Mouse (Mus musculus): ENCODE results near the gene Sirt2.

DNA sequence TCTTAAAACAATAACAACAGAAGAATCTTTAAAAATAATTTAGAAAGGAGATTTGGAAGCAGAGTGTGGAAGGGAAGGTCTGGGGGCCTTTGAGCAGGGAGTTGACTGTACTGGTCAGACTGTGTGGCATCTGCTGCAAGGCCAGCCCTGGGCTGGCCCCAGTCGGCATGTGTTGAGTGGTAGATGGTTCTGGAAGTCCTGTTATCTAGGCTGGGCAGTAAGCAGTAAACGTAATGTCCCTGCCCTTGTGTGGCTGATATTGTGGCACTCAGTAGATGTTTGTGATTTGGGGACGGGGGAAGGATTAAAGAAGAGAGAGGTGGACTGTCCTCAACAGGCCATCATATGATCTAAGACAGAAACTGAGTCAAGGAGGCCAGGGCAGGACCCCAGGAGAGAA lies 3.8 kb downstream of the Sirt2 start:
- TF ChIP-seq CTCF (IDR thresholded peaks at IDR 0.05; ENCODE audit: borderline replicate concordance, insufficient read depth, low read length) (no peak), POLR2A (IDR thresholded peaks at IDR 0.05; ENCODE audit: low read depth, low read length) (no peak)

All from embryonic fibroblast, embryonic 13.5 days (primary cell).